Mouse (Mus musculus): ENCODE results near the gene Rpgrip1.

Gene Rpgrip1

DNA sequence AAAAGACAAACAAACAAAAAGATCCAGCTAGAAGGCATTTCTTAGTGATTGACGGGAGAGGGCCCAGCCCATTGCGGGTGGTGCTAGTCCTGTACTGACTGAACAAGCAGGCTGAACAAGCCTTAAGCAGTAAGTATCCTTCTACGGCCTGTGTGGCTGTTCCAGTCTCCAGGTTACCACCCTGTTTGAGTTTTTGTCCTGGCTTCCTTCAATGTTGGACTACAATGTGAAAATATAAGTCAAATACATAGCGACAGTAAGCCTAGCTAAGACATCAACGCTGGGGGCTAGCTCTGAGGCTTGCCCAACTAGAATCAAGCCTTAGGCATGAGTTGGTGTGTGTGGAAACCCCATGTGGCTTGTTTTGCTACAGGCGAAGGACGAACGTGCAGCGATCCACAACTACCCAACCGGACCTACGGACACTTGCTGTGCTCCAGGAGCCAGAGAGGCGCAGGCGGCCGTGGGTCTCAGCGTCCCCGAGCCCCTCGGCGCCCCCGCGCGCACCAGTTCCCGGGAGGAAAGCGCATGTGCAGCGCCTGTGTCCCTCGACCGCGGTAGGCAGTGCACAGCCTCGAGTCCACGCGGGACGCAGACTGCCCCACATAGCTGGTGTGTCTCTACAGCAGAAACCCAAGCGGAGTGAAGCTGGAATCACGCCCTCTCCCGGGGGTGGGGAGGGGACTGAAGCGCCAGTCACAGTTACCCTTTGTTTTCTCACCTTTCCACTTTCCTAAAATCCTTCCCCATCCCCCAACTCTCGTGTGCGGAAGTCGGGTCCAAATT is 8.5 kb downstream of the Rpgrip1 start:
- peak; percentile 80 for DNase-seq

DNA sequence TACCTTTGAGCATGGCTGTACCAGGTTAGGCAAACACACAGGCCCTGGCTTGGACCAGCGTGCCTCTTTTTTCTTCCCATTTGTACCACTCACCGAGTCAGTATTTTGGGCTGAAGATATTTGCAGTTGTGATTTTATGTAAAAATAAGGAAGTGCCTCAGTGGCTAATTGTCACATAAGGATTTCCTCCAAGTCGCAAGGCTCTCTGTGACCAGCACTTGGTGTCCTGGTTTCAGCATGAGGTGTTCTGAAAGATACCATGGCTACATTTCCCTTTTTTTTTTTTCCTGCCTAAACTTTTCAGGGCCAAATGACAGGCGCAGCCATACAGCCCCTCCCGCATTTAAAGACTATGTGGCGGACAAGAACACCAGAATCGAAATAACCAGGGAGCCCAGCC is 9.7 kb downstream of the Rpgrip1 start:
- no peak for DNase-seq

DNA sequence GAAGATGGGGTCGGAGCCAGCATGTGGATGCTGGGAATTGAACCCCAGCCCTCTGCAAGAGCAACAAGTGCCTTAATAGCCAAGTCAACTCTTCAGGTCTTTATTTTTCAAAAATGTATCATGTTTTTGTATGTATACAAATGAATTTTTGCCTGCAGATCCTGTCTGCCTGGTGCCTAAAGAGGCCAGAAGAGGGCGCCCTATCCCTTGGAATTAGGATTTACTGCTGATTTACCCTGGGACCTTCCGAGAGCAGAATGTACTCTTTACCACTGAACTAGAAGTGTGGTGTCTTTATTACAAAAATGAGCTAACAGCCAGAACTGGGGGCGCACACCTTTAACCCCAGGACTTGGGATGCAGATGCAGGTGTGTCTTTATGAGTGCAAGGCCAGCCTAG is 13.4 kb downstream of the Rpgrip1 start:
- DNase-seq: peak; percentile 79

DNA sequence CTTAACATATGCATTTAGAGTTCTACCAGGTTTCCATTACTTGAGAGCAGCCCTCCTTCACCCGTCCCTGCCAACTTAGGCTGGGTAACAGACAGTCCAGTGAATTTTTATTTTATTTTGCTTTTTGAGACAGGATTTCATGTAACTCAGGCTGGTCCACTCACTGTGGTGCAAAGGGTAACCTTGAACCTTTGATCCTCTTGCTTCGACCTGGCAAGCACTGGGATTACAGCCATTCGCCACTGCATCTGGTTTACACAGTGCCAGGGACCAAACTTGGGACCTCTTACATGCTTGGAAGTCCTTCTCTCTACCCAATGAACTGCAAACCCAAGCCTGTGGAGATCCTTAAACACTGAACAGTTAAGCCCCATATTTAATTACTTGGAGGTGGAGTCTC is 14.1 kb downstream of the Rpgrip1 start:
- no peak for DNase-seq

DNA sequence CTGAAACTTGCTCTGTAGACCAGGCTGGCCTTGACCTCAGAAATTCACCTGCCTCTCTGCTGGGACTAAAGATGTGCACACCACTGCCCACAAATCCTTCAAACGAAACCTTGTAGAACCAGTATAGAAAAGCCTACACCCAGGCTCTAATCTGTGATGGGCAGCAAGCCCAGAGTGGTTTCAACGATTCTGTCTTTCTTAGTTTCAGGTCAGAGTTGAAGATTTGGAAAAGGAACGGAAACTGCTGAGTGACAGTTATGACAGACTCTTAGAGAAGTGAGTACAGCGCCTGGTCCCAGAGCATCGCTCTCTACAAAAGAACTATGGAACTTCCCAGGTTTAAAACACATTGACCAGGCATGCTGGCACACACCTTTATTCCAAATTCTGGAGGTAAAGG is 23.1 kb downstream of the Rpgrip1 start:
- no peak for DNase-seq

DNA sequence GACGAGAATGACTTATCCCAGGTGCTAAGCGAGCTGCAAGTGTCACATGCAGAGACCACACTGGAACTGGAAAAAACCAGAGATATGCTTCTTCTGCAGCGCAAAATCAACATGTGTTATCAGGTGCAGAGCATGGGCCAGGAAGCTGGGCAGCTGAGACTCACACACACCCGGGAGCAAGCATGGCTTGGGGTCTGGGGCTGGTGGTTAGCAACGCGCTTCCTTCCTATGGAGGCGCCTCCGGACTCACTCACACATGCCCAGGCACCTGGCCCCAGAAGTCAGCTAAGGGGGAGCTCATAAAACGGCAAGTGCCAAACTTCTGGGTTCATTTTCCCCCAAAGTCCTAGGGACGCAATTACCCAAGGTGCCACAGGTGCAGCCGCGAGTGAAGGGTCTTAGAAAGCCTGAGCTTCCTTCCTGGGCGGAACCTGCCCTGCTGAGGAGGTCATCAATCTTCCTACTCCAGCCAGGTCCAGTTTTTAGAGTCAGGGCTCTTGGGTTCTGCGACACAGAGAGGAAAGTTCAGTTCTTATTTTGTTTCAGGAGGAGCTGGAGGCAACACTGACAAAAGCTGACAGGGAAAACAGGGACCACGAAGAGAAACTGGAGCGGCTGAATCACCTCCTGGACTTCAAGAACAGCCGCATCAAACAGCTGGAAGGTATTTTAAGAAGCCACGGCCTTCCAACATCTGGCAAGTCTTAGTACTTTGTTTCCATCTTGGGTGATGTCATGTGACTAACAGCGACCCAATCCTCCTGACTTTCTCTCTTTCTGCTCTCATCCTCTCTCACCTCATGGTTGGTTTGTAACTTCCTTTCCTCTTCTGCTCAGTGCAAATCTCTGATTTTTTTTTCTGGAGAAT is 30.3 kb downstream of the Rpgrip1 start:
- DNase-seq: no peak

DNA sequence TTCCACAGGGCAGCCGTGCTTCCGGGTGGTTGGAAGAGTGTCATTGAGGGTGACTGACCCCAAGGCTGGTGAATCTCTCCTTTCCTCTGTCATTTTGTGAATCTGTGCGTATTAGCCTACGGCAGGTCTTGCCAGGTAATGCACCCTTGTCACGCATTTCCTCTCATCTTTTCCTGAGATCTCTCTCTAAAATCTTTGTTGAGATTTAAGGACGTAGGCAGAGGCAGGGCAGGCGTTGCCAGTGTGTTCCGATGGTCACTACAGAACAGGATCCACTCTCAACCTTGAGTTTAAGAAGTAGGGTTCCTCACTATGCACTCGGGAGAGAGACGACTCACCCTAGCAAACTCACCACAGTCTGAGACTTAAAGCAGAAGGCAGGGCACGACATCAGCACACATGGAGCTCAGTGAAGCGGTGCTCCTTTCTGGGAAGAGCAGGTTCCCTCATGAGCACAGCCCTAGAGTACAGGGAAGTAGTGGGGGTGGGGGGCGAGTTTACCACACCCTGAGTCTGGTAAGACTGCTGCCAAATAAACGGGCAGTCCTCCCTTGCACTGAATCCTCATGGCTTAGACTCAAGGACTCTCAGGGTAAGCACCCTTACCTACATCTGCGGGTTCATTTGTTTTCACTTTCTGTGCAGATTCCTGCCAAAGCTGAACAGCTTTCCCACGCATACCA is 31.1 kb downstream of the Rpgrip1 start:
- no peak for DNase-seq

DNA sequence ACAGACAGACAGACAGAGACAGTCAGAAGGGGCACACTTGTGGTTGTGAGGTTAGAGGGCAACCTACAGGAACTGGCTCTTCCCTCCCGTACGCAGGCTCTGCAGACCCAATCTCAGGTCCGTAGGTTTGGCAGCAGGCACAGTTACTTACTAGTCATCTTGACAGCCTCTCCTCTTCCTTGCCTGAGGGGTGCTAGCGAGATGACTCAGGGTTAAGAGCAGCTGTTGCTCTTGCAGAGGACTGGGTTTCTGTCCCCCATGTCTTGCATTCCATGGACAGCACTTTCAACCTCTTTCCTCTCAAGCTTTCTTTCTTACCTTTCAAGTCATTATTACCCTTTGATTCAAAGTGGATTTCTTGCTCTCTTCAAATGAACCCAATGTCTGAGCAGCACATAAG is 33.7 kb downstream of the Rpgrip1 start:
- DNase-seq: no peak

DNA sequence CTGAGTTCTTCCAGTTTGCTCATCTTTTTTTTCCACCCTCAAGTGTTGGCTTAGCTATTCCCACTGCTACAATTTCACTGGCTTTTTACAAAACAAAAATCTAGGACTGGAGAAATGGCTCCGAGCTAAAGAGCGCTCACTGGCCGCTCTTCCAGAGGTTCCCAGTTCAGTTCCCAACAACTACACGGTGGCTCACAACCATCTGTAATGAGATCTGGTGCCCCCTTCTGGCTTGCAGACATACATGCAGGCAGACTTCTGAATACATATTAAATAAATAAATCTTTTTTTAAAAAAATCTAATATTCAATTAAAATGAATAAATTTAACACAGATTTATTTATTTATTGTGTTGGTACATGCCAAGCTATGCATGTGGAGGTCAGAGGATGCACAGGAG is 36.0 kb downstream of the Rpgrip1 start:
- peak; percentile 23 for DNase-seq

DNA sequence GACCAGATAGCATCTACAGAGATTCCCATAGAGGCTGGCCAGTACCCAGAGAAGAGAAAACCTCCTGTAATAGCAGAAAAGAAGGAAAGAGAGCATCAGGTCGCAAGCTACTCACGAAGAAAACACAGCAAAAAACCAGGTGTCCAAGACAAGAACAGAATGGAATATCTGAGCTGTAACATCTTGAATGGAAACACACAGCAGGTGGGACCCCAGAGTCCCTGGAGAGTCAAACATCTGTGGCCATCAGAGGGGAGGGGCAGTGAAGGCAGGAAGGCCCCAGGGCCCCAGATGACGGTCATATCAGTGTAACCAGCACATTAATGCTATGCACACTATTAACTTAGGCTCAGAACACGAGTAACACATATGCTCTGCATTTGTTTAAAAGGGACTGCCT is 39.4 kb downstream of the Rpgrip1 start:
- no peak for DNase-seq

DNA sequence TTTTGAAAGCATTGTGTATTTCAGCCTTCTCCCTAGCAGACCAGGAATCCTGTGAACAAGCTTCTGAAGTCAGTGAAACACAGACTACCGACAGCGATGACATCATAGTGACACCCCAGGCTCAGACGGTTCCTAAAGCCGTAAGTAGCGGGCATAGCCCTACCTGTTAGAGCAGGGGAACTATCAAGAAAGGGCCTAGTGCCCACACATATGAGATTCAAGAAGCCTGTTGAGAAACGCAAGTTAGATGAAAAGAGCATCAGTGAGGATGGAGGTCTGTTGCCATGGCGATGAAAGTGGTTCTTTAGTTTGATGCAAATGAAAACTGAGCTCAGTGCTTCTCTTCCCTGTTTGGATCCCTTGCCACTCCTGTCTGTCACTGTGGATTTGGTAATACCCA is 41.7 kb downstream of the Rpgrip1 start:
- DNase-seq: peak; percentile 32

DNA sequence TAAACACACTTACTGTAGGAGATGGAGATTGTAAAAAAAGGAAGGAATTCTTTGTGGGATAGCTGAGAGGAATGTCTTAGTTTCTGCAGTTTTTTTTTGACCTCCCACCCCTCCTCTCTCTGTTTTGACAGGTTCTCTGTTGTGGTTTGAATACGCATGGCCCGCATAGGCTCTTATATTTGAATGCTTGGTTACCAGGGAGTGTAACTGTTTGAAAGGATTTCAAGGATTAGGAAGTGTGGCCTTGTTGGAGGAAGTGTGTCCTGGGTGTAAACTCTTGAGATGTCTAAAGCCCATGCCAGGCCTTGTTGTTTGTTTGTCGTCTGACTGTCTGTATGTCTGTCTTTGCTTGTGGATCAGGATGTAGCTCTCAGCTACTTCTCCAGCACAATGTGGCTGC is 42.1 kb downstream of the Rpgrip1 start:
- DNase-seq: no peak

DNA sequence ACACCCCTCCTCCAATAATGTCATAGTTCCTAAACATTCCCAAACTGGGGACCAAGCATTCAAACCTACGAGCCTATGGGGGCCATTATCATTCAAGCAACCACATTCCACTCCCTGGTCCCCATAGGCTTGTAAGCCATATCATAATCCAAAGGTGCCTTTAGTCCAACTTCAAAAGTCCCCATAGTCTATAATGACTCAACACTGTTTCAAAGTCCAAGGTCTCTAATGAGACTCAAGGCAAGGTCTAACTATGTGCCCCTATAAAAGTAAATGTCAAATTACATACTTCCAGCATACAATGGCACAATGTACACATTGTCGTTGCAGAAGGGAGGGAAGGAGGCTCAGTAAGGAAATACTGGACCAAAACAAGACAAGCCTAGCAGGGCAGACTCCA is 44.5 kb downstream of the Rpgrip1 start:
- DNase-seq: no peak

DNA sequence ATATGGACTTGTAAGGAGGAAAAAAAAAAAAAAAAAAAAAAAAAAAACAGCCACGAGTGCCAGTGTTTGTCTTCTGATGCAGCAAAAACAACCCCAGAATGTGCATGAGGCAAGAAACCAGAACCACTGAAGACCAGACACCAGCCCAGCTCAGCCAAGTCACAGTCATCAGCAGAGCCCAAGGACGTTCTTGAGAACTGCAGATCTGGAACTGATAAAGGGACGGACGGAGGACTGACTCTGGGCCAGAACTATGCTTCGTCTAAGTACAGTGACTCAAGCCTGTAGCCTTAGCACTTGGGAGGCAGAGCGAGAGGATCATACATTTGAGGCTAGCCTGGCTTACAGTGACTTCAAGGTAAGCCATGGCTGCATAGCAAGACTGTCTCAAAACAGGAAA is 50.4 kb downstream of the Rpgrip1 start:
- no peak for DNase-seq

DNA sequence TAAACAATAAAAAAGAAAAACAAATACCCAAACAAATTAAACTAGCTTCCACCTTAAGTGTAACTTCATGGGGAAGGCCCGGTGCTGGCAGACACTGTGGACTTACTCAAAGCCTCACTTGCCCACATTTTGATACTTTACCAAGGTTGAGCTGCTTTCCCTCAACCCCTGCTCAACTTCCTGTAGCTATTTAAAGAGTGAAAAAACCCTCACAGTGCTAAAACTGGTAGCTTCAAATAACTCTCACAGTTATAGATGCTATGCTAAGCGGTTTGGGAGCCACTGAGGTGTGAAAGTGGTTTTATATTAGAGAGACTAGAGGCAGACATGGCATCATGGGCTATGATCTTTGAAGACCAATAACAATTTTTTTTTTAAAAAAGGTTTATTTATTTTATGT is 56.1 kb downstream of the Rpgrip1 start:
- DNase-seq: no peak

DNA sequence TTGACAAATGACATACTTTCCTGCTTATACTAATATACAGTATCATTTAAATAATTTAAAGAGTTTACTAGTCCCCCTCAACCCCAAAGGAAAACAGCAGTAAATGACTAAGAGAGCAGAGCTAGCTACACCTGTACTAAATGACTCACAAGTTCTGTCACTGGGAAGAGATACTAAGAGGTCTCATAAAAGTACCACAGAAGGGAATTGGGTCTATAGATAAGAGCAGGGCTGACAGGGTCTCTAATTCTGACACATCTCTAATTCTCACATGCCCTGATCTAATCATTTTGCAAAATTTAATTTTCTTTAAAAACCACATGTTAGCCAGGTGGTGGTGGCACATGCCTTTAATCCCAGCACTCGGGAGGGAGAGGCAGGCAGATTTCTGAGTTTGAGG is 78.3 kb downstream of the Rpgrip1 start:
- no peak for DNase-seq

DNA sequence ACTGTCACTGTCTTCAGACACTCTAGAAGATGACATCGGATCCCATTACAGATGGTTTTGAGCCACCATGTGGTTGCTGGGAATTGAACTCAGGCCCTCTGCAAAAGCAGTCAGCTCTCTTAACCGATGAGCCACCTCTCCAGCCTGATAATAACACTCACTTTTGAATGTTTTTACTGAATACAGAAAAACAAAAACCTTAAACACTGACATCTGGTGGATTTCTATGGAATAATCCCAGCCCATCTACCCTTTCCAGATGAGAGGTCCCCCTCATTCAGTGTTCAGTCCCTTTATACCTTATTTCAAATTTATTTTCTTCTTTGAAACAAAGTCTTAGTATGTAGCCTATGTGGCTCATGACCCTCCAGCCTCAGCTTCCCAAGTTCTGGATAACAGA is 79.0 kb downstream of the Rpgrip1 start:
- DNase-seq: no peak

DNA sequence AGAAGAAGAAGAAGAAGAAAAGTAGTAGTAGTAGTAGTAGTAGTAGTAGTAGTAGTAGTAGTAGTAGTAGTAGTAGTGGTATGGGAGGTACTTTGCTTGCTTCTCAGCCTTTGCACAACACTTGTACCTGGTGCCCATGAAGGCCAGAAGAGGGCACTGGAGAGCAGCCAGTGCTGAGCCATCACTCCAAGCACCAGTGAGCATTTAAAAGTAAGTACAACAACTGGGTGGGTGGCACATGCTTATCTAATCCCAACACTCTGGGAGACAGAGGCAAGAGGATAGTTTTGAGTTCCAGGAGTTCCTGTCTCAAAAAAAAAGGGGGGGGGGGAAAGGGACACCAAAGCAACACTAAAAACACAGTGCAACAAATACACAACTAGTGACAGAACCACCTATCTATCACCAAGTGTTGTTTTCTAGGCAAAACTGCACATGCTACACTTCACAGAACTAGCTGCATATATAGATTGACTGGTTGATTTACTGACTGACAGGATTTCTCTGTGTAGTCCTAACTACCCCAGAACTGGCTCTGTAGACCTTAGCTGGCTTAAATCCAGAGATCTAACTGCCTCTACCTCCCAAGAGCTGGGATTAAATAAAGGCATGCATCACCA is 80.3 kb downstream of the Rpgrip1 start:
- DNase-seq: peak; percentile 65

DNA sequence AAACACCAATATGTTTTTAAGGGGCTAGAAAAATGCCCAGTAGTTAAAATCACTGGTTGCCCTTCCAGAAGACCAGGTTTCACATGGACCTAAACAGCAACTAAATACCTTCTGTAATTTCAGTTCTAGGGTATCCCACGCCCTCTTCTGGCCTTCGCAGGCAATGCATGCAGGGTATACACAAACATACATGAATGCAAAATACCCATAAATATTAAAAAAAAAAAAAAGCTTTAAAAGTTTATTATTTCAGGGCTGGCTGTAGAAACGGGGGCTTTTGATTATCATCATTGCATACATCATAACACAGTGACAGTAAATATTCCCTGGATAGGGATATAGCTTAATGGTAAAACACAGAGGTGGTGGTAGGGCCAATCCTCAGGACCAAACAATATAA is 85.2 kb downstream of the Rpgrip1 start:
- peak; percentile 60 for DNase-seq

DNA sequence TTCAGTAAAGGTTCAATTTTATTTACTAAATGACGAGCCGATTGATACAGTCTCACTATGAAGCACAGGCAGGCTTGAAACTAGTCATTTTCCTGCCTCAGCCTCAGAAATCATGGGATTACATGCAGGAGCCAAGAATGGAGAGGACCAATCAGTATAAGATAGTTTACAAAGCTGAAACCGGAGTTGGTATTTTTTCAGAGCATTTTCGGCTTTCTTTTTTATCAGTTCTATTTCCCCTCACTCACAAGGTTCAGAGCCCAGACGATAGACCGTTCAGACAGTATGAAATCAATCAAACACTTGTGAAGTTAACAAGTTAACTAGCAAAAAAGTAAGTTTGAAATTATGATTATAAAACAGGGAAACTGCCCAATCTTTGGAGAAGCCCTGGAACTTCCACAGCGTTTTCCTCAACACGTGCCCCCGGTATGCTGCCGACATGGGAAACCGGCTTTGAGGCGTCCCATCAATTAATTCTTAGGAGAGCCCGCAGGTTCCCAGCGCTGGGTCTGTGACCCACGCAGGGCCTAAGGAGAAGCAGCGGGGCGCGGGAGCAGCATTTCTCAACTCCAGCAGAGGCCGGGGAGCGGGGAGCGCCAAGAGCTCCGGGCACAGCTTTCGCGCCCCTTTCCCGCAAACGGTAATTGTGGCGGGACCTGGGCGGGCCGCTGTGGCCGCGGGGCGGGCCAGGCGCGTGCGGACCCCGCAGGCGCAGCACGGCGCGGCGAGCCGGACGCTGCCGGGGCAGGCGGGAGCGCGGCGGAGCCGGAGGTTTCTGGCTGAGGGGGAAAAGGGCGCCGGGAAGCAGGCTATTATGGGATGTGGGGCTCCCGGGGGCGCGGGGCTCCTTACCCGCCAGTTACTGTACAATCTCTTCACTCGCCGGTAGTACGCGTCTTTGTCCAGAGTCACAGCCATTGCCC is 86.0 kb downstream of the Rpgrip1 start:
- DNase-seq: no peak

DNA sequence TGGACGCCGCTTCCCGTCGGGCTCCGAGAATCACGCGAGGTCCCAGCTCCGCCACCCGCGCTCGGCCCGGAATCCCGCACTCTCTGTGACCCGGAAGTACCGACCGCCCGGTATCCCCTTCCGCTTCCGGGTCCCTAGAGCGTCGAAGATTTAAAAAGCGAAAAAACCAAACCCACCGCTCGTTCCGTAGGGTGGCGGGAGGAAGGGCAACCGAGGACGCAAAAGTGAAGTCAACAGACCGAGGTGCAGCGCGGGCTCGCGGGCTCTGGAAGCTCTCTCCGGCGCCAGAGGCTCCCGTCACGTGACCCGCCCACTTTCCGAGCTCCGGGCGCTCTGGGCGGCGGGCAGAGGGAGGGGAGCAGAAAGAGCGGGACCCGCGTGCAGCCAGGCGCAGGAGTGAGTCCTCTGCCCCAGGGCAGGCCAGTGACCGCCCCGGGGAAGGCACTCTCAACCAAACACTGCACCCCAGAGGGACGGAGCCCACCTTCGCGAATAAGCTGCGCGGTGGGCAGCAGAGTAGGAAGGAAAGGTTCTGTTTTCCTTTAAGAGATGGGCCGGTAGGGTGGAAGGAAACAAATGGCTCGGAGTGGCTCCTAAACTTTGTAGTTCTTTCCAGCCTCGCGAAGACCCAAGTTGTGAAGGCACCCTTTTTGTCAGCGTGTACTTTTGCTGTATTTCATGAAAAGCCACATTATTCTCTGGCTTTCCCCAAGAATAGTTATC is 86.8 kb downstream of the Rpgrip1 start, which contains the start of gene Supt16:
Supt16 (minus strand) TSS at position 261 of the 723 bp plus-strand sequence.
- DNase-seq: peak; percentile 93
